Mouse (Mus musculus): ENCODE data around the gene Hoxb9.

DNA sequence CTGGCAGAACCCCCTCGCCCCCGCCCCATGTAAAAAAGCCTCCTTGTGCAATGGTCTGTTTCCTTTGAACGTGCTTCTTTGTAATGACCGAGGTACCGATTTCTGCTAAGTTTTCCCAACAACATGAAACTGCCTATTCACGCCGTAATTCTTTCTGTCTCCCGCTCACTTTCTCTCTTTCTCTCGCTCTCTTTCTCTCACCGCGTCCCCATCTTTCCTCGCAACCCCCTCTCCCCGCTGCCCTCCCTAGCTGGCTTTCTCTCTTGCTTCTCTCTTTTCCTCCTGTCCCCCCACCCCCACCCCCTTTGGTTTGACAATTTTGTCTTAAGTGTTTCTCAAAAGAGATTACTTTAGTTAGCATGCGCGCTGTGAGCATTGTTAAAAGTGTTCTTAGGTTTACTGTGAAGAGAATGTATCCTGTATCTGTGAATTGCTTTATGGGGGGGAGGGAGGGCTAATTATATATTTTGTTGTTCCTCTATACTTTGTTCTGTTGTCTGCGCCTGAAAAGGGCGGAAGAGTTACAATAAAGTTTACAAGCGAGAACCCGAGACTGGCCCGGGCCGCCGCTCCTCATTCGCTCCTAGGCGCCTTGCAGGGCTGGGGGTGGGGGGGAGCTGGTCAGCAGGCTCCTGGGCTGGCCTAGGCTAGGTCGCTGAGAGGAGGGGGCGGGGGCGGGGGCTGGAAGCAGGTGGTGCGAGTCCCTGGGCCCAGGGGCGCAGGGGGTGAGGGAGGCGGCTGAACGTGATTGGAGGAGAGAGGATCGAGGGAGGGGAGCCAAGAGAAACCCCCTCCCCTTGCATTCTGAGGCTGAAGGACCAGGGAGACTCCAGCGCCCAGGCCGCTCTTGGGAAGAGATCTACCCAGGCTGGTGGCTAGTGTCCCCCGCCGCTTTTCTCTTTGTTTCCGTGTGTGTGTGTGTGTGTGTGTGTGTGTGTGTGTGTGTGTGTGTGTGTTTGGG, 13.8 kb downstream of the Hoxb9 start:
- TF ChIP-seq CTCF (IDR thresholded peaks at IDR 0.05; ENCODE audit: low read depth, low read length) (no peak), POLR2A (IDR thresholded peaks at IDR 0.05; ENCODE audit: extremely low read depth, insufficient read depth, low read length) (no peak)
